Mouse (Mus musculus): ENCODE results near the gene Mpz. TPM values are rescaled to one million over a fixed set of nuclear protein-coding genes. Genes with fewer than 3 reads are reported as not detected.

The Mpz gene
- total and polyA plus RNA-seq, 2 experiments, result 0.09 to 0.27 TPM

GRCm38 (mm10) chr1:171205704-171206493, 55.4 kb downstream of the Mpz start:
- no peaks in the 10 kb centered on the region for H3K79me2 ChIP-seq (ENCODE audit: control insufficient read depth, insufficient read depth, low read length)
- WGBS, result 79% methylated on average over 6 of the region's 6 CpGs
- no peak overlapping the region for H3K27ac ChIP-seq (replicated peaks; ENCODE audit: insufficient read depth, low read depth, low read length)
- no peak overlapping the region for H3K9ac ChIP-seq (ENCODE audit: low read depth, low read length)
- H3K27me3 ChIP-seq (ENCODE audit: control insufficient read depth, insufficient read depth, low read length), result no peaks in the 10 kb centered on the region
- H3K4me1 ChIP-seq (ENCODE audit: control insufficient read depth, insufficient read depth, low read length), result peaks cover 9% of the 10 kb centered on the region
- TF ChIP-seq CTCF (IDR thresholded peaks at IDR 0.05; ENCODE audit: low read depth, low read length) (no peak), POLR2A (IDR thresholded peaks at IDR 0.05; ENCODE audit: extremely low read depth, insufficient read depth, low read length) (no peak)
- no peak for DNase-seq (ENCODE audit: extremely low read depth, low read depth, low spot score)
- H3K36me3 ChIP-seq (ENCODE audit: control insufficient read depth, insufficient read depth, low read length), result no peaks in the 10 kb centered on the region
- H3K4me3 ChIP-seq (ENCODE audit: insufficient read depth, low read depth, low read length), result no peak overlapping the region

- 88% methylated on average over 4 of the region's 4 CpGs for WGBS
- TF ChIP-seq POLR2A (IDR thresholded peaks at IDR 0.05; ENCODE audit: extremely low read depth, insufficient read depth, low read length), result no peak
- TF ChIP-seq CTCF (IDR thresholded peaks at IDR 0.05; ENCODE audit: low read depth, low read length), result no peak
- no peak for DNase-seq (ENCODE audit: extremely low read depth, low read depth, low spot score)
- Histone ChIP-seq H3K27ac (replicated peaks; ENCODE audit: insufficient read depth, low read depth, low read length) (no peak overlapping the region), H3K4me1 (ENCODE audit: control insufficient read depth, insufficient read depth, low read length) (peaks cover 12% of the 10 kb centered on the region), H3K27me3 (ENCODE audit: control insufficient read depth, insufficient read depth, low read length) (no peaks in the 10 kb centered on the region), H3K4me3 (ENCODE audit: insufficient read depth, low read depth, low read length) (no peak overlapping the region), H3K36me3 (ENCODE audit: control insufficient read depth, insufficient read depth, low read length) (no peaks in the 10 kb centered on the region), H3K9ac (ENCODE audit: low read depth, low read length) (no peak overlapping the region), H3K79me2 (ENCODE audit: control insufficient read depth, insufficient read depth, low read length) (no peaks in the 10 kb centered on the region)
Measured at GRCm38 (mm10) chr1:171209409-171209808, 58.9 kb downstream of the Mpz start.

Other genes starting within 250 kb of the Mpz start
- 0.18 and 0.20 TPM in 2 replicates for gene Fcrlb, start 237.8 kb upstream of the Mpz start, total RNA-seq (2014; rRNA removed)
- gene Fcrlb, start 237.8 kb upstream of the Mpz start, polyA plus RNA-seq (2012; rRNA removed), result 0.11 TPM in 1 of 2 replicates, not detected in the other
- 0.83 and 1.1 TPM in 2 replicates for gene Fcrla, start 223.1 kb upstream of the Mpz start, total RNA-seq (2014; rRNA removed)
- gene Fcrla, start 223.1 kb upstream of the Mpz start, polyA plus RNA-seq (2012; rRNA removed), result 0.37 and 1.1 TPM in 2 replicates
- gene Fcgr2b, start 174.2 kb upstream of the Mpz start, total RNA-seq (2014; rRNA removed), result 56.6 and 68.7 TPM in 2 replicates
- 18.6 and 34.9 TPM in 2 replicates for gene Fcgr2b, start 174.2 kb upstream of the Mpz start, polyA plus RNA-seq (2012; rRNA removed)
- gene Fcgr4, start 131.8 kb upstream of the Mpz start, total RNA-seq (2014; rRNA removed), result 8.4 and 10.3 TPM in 2 replicates
- gene Fcgr4, start 131.8 kb upstream of the Mpz start, polyA plus RNA-seq (2012; rRNA removed), result 3.1 and 4.5 TPM in 2 replicates
- gene Fcgr3, start 85.8 kb upstream of the Mpz start, total RNA-seq (2014; rRNA removed), result 11.5 and 14.5 TPM in 2 replicates
- gene Fcgr3, start 85.8 kb upstream of the Mpz start, polyA plus RNA-seq (2012; rRNA removed), result 2.6 and 4.5 TPM in 2 replicates
- 0.13 and 0.37 TPM in 2 replicates for gene Cfap126, start 36.8 kb upstream of the Mpz start, total RNA-seq (2014; rRNA removed)
- gene Cfap126, start 36.8 kb upstream of the Mpz start, polyA plus RNA-seq (2012; rRNA removed), result 1.5 and 3.5 TPM in 2 replicates
- gene Sdhc, start 108 bp upstream of the Mpz start, total RNA-seq (2014; rRNA removed), result 194 and 217 TPM in 2 replicates
- gene Sdhc, start 108 bp upstream of the Mpz start, polyA plus RNA-seq (2012; rRNA removed), result 375 and 403 TPM in 2 replicates
- 3.8 and 10.0 TPM in 2 replicates for gene Pcp4l1, start 45.6 kb downstream of the Mpz start, total RNA-seq (2014; rRNA removed)
- 10.5 and 15.0 TPM in 2 replicates for gene Pcp4l1, start 45.6 kb downstream of the Mpz start, polyA plus RNA-seq (2012; rRNA removed)
- gene Nr1i3, start 63.3 kb downstream of the Mpz start, total RNA-seq (2014; rRNA removed), result 178 and 264 TPM in 2 replicates
- gene Nr1i3, start 63.3 kb downstream of the Mpz start, polyA plus RNA-seq (2012; rRNA removed), result 215 and 229 TPM in 2 replicates
- gene Tomm40l, start 71.8 kb downstream of the Mpz start, total RNA-seq (2014; rRNA removed), result 5.5 and 10.7 TPM in 2 replicates
- 6.7 and 9.7 TPM in 2 replicates for gene Tomm40l, start 71.8 kb downstream of the Mpz start, polyA plus RNA-seq (2012; rRNA removed)
- gene Apoa2, start 74.3 kb downstream of the Mpz start, total RNA-seq (2014; rRNA removed), result 15,245 and 18,176 TPM in 2 replicates
- 28,168 and 29,095 TPM in 2 replicates for gene Apoa2, start 74.3 kb downstream of the Mpz start, polyA plus RNA-seq (2012; rRNA removed)
- gene Fcer1g, start 83.7 kb downstream of the Mpz start, total RNA-seq (2014; rRNA removed), result 6.4 and 12.4 TPM in 2 replicates
- gene Fcer1g, start 83.7 kb downstream of the Mpz start, polyA plus RNA-seq (2012; rRNA removed), result 21.3 and 50.7 TPM in 2 replicates
- gene Adamts4, start 99.7 kb downstream of the Mpz start, total RNA-seq (2014; rRNA removed), result 0.09 and 0.13 TPM in 2 replicates
- gene Adamts4, start 99.7 kb downstream of the Mpz start, polyA plus RNA-seq (2012; rRNA removed), result 0.15 and 0.37 TPM in 2 replicates
- gene Ndufs2, start 100.7 kb downstream of the Mpz start, total RNA-seq (2014; rRNA removed), result 272 and 275 TPM in 2 replicates
- 174 and 195 TPM in 2 replicates for gene Ndufs2, start 100.7 kb downstream of the Mpz start, polyA plus RNA-seq (2012; rRNA removed)
- gene B4galt3, start 119.6 kb downstream of the Mpz start, total RNA-seq (2014; rRNA removed), result 4.8 and 6.4 TPM in 2 replicates
- gene B4galt3, start 119.6 kb downstream of the Mpz start, polyA plus RNA-seq (2012; rRNA removed), result 16.1 and 23.9 TPM in 2 replicates
- gene Ppox, start 130.5 kb downstream of the Mpz start, total RNA-seq (2014; rRNA removed), result 11.0 and 14.4 TPM in 2 replicates
- 19.6 and 31.2 TPM in 2 replicates for gene Ppox, start 130.5 kb downstream of the Mpz start, polyA plus RNA-seq (2012; rRNA removed)
- 4.3 and 7.2 TPM in 2 replicates for gene Usp21, start 137.3 kb downstream of the Mpz start, total RNA-seq (2014; rRNA removed)
- 20.2 and 23.8 TPM in 2 replicates for gene Usp21, start 137.3 kb downstream of the Mpz start, polyA plus RNA-seq (2012; rRNA removed)
- gene Ufc1, start 144.3 kb downstream of the Mpz start, total RNA-seq (2014; rRNA removed), result 96.5 and 103 TPM in 2 replicates
- gene Ufc1, start 144.3 kb downstream of the Mpz start, polyA plus RNA-seq (2012; rRNA removed), result 30.3 and 34.5 TPM in 2 replicates
- gene Dedd, start 178.4 kb downstream of the Mpz start, total RNA-seq (2014; rRNA removed), result 14.7 and 15.8 TPM in 2 replicates
- gene Dedd, start 178.4 kb downstream of the Mpz start, polyA plus RNA-seq (2012; rRNA removed), result 28.3 and 34.1 TPM in 2 replicates
- 128 and 132 TPM in 2 replicates for gene Nit1, start 194.9 kb downstream of the Mpz start, total RNA-seq (2014; rRNA removed)
- gene Nit1, start 194.9 kb downstream of the Mpz start, polyA plus RNA-seq (2012; rRNA removed), result 120 and 139 TPM in 2 replicates
- 21.6 and 26.6 TPM in 2 replicates for gene Pfdn2, start 195.0 kb downstream of the Mpz start, total RNA-seq (2014; rRNA removed)
- gene Pfdn2, start 195.0 kb downstream of the Mpz start, polyA plus RNA-seq (2012; rRNA removed), result 13.1 and 15.2 TPM in 2 replicates
- not detected in 2 replicates for gene Klhdc9, start 210.1 kb downstream of the Mpz start, total RNA-seq (2014; rRNA removed)
- 0.05 TPM in 1 of 2 replicates, not detected in the other for gene Klhdc9, start 210.1 kb downstream of the Mpz start, polyA plus RNA-seq (2012; rRNA removed)
- gene Nectin4, start 219.4 kb downstream of the Mpz start, total RNA-seq (2014; rRNA removed), result 0.09 and 0.20 TPM in 2 replicates
- 0.09 and 0.16 TPM in 2 replicates for gene Nectin4, start 219.4 kb downstream of the Mpz start, polyA plus RNA-seq (2012; rRNA removed)
- 2.4 and 2.8 TPM in 2 replicates for gene Arhgap30, start 238.2 kb downstream of the Mpz start, total RNA-seq (2014; rRNA removed)
- gene Arhgap30, start 238.2 kb downstream of the Mpz start, polyA plus RNA-seq (2012; rRNA removed), result 1.3 and 2.0 TPM in 2 replicates

All from liver, adult 2 months (tissue).